Mouse (Mus musculus) liver, embryonic 16.5 days (tissue): ENCODE measurements around the gene H2al2a. TPM values are rescaled to one million over a fixed set of nuclear protein-coding genes. Genes with fewer than 3 reads are reported as not detected.

Source experiments
- ATAC-seq: fragments of 200-750 bp; cut with Nextera tagmentation; 2 replicates; pipeline ENCODE4 v1.8.0; 2017; ENCODE audit warnings: low read depth, mild to moderate bottlenecking, moderate number of reproducible peaks, moderate library complexity
- H3K27ac ChIP-seq: fragments of 300-500 bp; sonication (generic); 2 replicates; pipeline ENCODE4 v1.5.1; 2014; ENCODE audit warnings: mild to moderate bottlenecking, low read length
- H3K27me3 ChIP-seq: fragments of 300-500 bp; sonication (generic); 2 replicates; pipeline ENCODE4 v1.6.1; 2014; ENCODE audit warnings: low read depth, low read length, mixed read lengths; ENCODE audit not compliant: control insufficient read depth, insufficient read depth
- H3K36me3 ChIP-seq: fragments of 300-500 bp; sonication (generic); 2 replicates; pipeline ENCODE4 v1.6.1; 2014; ENCODE audit warnings: mild to moderate bottlenecking; ENCODE audit not compliant: control insufficient read depth, insufficient read depth
- H3K4me1 ChIP-seq: fragments of 300-500 bp; sonication (generic); 2 replicates; pipeline ENCODE4 v1.6.1; 2014; ENCODE audit warnings: low read depth, low read length, mixed read lengths; ENCODE audit not compliant: control insufficient read depth
- H3K4me2 ChIP-seq: fragments of 300-500 bp; sonication (generic); 2 replicates; pipeline ENCODE4 v1.6.1; 2014; ENCODE audit warnings: low read depth, low read length, mixed read lengths
- H3K4me3 ChIP-seq: fragments of 300-500 bp; sonication (generic); 2 replicates; pipeline ENCODE4 v1.5.1; 2014; ENCODE audit warnings: low read depth, mild to moderate bottlenecking, low read length
- H3K9ac ChIP-seq: fragments of 300-500 bp; sonication (generic); 2 replicates; pipeline ENCODE4 v1.6.1; 2014; ENCODE audit warnings: low read depth, low read length
- H3K9me3 ChIP-seq: fragments of 300-500 bp; sonication (generic); replicated peaks from 2 replicates; pipeline ENCODE4 v1.6.1; 2016; ENCODE audit warnings: low read length; ENCODE audit not compliant: control insufficient read depth
- WGBS: fragments of 180-500 bp; shearing (Covaris S2); extraction: QIAGEN DNeasy Blood & Tissue Kit; methylation state at CpG from one replicate; pipeline ENCODE4 v1.1.7; 2014; ENCODE audit not compliant: insufficient replicate concordance; 5-methylcytosine and 5-hydroxymethylcytosine counted together
- polyA plus RNA-seq: library from polyadenylated mRNA; unstranded; fragments of >200 nt; fragmentation: Nextera tagmentation; extraction: Ambion mirVana; gene quantifications from 2 replicates; pipeline ENCODE4 v1.2.1, GENCODE M21; 2015

H2al2a gene
- not detected in 2 replicates for polyA plus RNA-seq

- no peak within 1 kb of the TSS for H3K4me3 ChIP-seq
- no peak within 1 kb of the TSS for H3K9ac ChIP-seq
- no peak within 1 kb of the TSS for H3K27ac ChIP-seq
- no peak within 1 kb of the TSS for H3K4me2 ChIP-seq
- H3K27me3 ChIP-seq = no peaks in the 10 kb centered on the region
- H3K4me1 ChIP-seq = no peaks in the 10 kb centered on the region
- no peaks in the 10 kb centered on the region for H3K9me3 ChIP-seq
- ATAC-seq = no peak
- H3K36me3 ChIP-seq = no peaks in the 10 kb centered on the region
Observed at GRCm38 (mm10) chr2:17996858-17997257, at the start of gene H2al2a. TSS of gene H2al2a (minus strand) at chr2:17996958.

GRCm38 (mm10) chr2:18046186-18046585, 49.4 kb upstream of the H2al2a start:
- H3K27me3 ChIP-seq = peaks cover 74% of the 10 kb centered on the region
- WGBS = 15% methylated on average over 4 of the region's 4 CpGs
- no peak overlapping the region for H3K9ac ChIP-seq
- peak overlapping the region; percentile 85 for H3K4me2 ChIP-seq
- ATAC-seq = no peak
- no peaks in the 10 kb centered on the region for H3K36me3 ChIP-seq
- no peaks in the 10 kb centered on the region for H3K9me3 ChIP-seq
- H3K27ac ChIP-seq = no peak overlapping the region
- H3K4me1 ChIP-seq = peaks cover 5% of the 10 kb centered on the region
- H3K4me3 ChIP-seq = peak overlapping the region; percentile 71

GRCm38 (mm10) chr2:18045781-18046181, 49.0 kb upstream of the H2al2a start:
- no peak overlapping the region for H3K4me2 ChIP-seq
- WGBS = 51% methylated on average over 6 of the region's 6 CpGs
- H3K27ac ChIP-seq = no peak overlapping the region
- no peaks in the 10 kb centered on the region for H3K9me3 ChIP-seq
- H3K36me3 ChIP-seq = no peaks in the 10 kb centered on the region
- no peak overlapping the region for H3K9ac ChIP-seq
- peaks cover 5% of the 10 kb centered on the region for H3K4me1 ChIP-seq
- H3K27me3 ChIP-seq = peaks cover 72% of the 10 kb centered on the region
- no peak for ATAC-seq
- H3K4me3 ChIP-seq = no peak overlapping the region

GRCm38 (mm10) chr2:18045143-18045780, 48.5 kb upstream of the H2al2a start:
- Histone ChIP-seq H3K9me3 (no peaks in the 10 kb centered on the region), H3K27me3 (peaks cover 72% of the 10 kb centered on the region), H3K9ac (no peak overlapping the region), H3K4me3 (no peak overlapping the region), H3K27ac (no peak overlapping the region), H3K4me1 (peaks cover 9% of the 10 kb centered on the region), H3K4me2 (no peak overlapping the region), H3K36me3 (no peaks in the 10 kb centered on the region)
- WGBS = 32% methylated on average over 7 of the region's 7 CpGs
- ATAC-seq = no peak

- H3K27ac ChIP-seq = 0 out of 2 replicates have a peak overlapping the region, but pooled peaks have one; percentile 23
- no peak overlapping the region for H3K4me3 ChIP-seq
- WGBS = 51% methylated on average over 14 of the region's 14 CpGs
- H3K4me2 ChIP-seq = no peak overlapping the region
- no peak overlapping the region for H3K9ac ChIP-seq
- peak; percentile 65 for ATAC-seq
- H3K27me3 ChIP-seq = peaks cover 58% of the 10 kb centered on the region
- H3K36me3 ChIP-seq = no peaks in the 10 kb centered on the region
- H3K9me3 ChIP-seq = no peaks in the 10 kb centered on the region
- H3K4me1 ChIP-seq = peaks cover 3% of the 10 kb centered on the region
Observed at GRCm38 (mm10) chr2:18041199-18041885, 44.6 kb upstream of the H2al2a start.

GRCm38 (mm10) chr2:18040347-18041160, 43.8 kb upstream of the H2al2a start:
- peak overlapping the region; percentile 52 for H3K27ac ChIP-seq
- no peak overlapping the region for H3K9ac ChIP-seq
- 72% methylated on average over 27 of the region's 27 CpGs for WGBS
- no peaks in the 10 kb centered on the region for H3K9me3 ChIP-seq
- no peak for ATAC-seq
- peaks cover 3% of the 10 kb centered on the region for H3K4me1 ChIP-seq
- H3K36me3 ChIP-seq = no peaks in the 10 kb centered on the region
- H3K27me3 ChIP-seq = peaks cover 51% of the 10 kb centered on the region
- no peak overlapping the region for H3K4me3 ChIP-seq
- no peak overlapping the region; the same call in 1 of the 2 replicates for H3K4me2 ChIP-seq

- Histone ChIP-seq H3K27ac (no peak overlapping the region), H3K27me3 (peaks cover 50% of the 10 kb centered on the region), H3K4me1 (peaks cover 3% of the 10 kb centered on the region), H3K9me3 (no peaks in the 10 kb centered on the region), H3K4me2 (peak overlapping the region; percentile 45), H3K9ac (peak overlapping the region; percentile 38; the same call in 1 of the 2 replicates), H3K36me3 (no peaks in the 10 kb centered on the region), H3K4me3 (0 out of 2 replicates have a peak overlapping the region, but pooled peaks have one; percentile 3)
- 26% methylated on average over 46 of the region's 46 CpGs for WGBS
- 0 out of 2 replicates have a peak, but pooled peaks have one; percentile 19 for ATAC-seq
Observed at GRCm38 (mm10) chr2:18039566-18040290, 43.0 kb upstream of the H2al2a start.

GRCm38 (mm10) chr2:18038895-18039371, 42.2 kb upstream of the H2al2a start:
- Histone ChIP-seq H3K36me3 (no peaks in the 10 kb centered on the region), H3K27ac (no peak overlapping the region), H3K4me3 (no peak overlapping the region), H3K4me2 (no peak overlapping the region), H3K27me3 (peaks cover 54% of the 10 kb centered on the region), H3K9me3 (no peaks in the 10 kb centered on the region), H3K9ac (no peak overlapping the region), H3K4me1 (peaks cover 3% of the 10 kb centered on the region)
- 72% methylated on average over 10 of the region's 10 CpGs for WGBS
- no peak for ATAC-seq
